Mouse (Mus musculus) T-cell, adult 2 months (primary cell): ENCODE measurements around the gene Glrx3.

ENCODE experiments used
- DNase-seq: peaks from one replicate; pipeline ENCODE4 v3.0.0; 2022; ENCODE audit warnings: low spot score

Gene Glrx3

GRCm38 (mm10) chr7:137472149-137472548 is 34.7 kb downstream of the Glrx3 start:
- no peak for DNase-seq

GRCm38 (mm10) chr7:137477950-137478620 is 40.7 kb downstream of the Glrx3 start:
- DNase-seq, result peak; percentile 85

- DNase-seq, result no peak
These were observed 41.2 kb downstream of the Glrx3 start for GRCm38 (mm10) chr7:137478621-137478982.

- DNase-seq, result no peak
These were observed 43.4 kb downstream of the Glrx3 start for GRCm38 (mm10) chr7:137480839-137481238.

- DNase-seq, result no peak
These were observed 46.6 kb downstream of the Glrx3 start for GRCm38 (mm10) chr7:137483987-137484386.

- no peak for DNase-seq
These were observed 51.0 kb downstream of the Glrx3 start for GRCm38 (mm10) chr7:137488391-137488790.

GRCm38 (mm10) chr7:137490711-137491110 is 53.3 kb downstream of the Glrx3 start:
- no peak for DNase-seq

GRCm38 (mm10) chr7:137492307-137492973 is 55.0 kb downstream of the Glrx3 start:
- no peak for DNase-seq

- no peak for DNase-seq
These were observed 61.3 kb downstream of the Glrx3 start for GRCm38 (mm10) chr7:137498736-137499135.

- no peak for DNase-seq
These were observed 80.2 kb downstream of the Glrx3 start for GRCm38 (mm10) chr7:137517588-137517987.

- DNase-seq, result no peak
These were observed 80.7 kb downstream of the Glrx3 start for GRCm38 (mm10) chr7:137518028-137518576.
